Mouse (Mus musculus): ENCODE results near the gene Anks3.

Gene Anks3

GRCm38 (mm10) chr16:4963797-4964709 is at the start of gene Anks3:
Anks3 (minus strand) TSS chr16:4964205.
- DNase-seq = peak; percentile 98

DNA sequence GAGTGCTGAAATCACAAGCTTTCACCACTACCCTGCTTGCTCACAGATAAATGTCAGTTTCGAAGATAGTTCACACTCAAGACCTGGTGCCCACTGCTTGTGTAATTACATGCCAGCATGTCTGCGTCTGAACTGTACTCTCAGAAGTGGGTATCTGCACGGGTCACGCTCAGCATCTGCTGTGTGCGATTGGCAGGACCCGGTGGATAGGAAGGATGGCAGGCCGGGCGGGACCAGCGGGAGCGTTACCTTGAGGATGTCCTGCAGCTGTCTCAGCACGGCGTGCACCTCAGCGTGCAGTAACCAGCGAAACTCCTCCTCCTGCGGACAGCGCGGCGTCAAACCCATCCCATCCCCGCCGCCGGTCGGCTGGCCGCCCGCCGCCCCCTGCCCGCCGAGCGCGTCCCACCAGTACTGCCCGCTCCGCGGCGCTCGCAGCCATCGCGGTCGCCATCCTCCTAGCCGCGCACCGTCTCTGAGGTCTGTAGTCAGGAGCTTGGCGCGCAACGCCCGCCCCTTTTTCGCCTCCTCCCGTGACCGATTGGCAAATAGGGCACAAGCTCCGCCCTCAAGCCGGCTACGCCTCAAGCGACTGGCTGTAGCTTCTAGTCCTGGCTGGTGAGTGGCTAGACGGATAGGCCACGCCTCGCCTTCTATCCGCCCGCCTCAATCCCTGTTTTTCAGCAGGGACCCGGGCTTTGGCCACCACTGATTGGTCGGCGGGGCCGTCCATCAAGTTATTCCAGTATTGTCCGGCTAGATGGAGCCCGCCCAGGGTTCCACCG is 49.2 kb upstream of the Anks3 start, which contains the start of gene Rogdi:
Gene Rogdi (minus strand): TSS at position 500 of the 785 bp plus-strand sequence.
- peak; percentile 100 for DNase-seq

DNA sequence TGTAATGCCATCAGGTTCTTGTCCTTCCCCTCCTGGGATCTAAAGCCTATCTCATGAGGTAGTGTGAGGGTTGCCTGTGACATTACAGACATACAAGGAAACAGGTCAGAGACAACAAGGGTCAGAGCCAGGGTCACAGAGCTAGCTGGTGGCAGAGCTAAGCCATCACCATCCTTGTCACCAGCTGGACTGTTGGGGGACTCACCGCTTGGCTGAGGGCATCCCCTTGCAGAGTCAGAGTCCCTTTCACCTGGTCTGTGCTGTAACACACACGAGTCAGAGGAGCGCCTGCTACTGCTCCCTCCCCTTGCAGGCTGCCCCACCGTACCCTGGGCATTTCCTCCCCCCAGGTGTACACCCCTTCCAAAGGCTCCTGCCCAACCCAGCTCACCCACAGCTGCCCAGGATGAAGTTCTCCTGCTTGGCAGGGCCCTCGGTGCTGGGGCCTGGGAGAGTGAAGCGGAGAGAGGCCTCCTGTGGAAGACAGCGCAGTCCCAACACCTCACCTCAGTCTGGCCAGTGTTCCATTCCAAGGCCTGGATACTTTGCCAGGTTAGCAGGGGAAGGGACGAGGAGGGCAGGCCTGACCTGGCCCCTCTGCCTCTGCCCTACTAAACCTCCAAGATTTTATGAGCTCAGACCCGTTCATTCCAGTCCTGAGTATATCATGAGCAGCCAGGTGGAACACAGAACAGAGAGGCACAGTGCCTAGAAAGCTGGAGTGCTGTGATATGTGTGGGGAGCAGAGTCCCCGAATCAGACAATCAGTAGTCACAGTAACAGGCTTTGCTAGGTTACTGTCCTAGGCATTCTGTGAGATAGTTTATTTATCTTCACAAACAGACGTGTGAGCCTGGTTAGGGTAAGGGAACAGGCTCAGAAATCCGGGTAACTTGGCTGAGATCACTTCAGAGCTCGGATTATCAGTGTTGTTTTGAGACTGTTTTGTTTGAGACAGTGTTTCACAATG is 48.3 kb upstream of the Anks3 start:
- DNase-seq = no peak

DNA sequence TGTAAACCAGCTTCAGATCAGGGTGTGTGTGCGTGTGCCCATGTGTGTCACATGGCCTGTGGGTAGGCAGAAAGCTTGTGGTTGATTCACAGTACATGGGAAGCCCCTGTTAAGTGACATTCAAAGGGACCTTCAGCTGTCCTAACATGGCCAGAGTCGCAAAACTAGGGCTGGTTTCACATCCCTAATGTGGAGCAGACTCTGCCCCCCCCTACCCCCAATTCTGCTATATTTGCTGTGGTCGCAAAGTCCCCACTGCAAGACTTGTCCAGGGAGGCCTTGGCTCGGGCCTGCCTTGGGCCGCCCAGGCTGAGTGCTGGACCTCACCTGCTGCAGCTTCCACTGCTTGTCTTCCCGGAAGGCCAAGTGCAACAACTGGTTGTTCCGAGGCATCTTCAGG is 47.3 kb upstream of the Anks3 start:
- no peak for DNase-seq

DNA sequence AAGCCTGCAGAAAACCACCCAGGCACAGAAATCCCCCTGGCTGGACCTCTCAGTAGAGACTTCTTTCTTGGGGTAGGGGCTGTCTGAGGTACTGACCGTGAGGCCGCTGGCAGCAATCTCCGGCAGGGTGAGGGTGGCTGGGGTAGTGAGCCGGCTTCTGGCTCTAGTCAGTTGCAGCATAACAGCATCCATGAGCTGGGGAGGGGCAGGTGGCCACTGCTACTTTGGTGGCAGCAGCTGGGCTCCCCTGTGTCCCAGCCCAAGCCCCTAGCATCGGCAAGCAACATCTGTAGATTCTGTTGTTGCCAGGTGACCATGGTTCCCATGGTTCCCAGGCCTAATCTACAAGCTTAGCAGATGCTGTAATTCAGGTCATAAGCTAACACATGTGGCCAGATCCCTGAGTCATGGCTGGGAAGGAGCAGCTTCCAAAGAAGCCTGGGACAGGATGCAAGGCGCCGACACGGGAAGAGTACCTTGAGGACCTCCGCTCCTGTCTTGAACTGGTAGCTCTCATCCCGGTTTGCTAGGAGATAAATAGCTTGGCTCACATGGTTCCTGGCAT is 46.4 kb upstream of the Anks3 start:
- peak; percentile 22 for DNase-seq

DNA sequence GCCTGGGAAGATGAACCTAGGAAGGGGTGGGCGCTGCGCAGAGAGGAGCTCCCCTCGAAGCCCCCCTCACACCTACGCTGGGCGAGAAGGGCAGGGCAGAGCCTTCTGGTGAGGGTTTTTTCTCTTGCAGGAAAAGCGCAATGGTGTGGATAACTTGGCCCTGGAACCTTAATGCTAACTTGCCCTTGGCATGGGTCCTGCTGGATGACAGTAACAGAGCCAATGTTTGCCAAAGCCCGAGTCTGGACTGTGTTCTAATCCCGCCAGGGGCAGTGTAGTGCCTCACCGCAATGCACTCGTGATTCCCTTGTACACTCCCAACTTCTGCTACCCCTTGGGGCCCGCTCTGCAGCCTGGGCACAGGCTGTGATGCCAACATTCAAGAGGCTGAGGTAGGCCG is 44.1 kb upstream of the Anks3 start:
- no peak for DNase-seq

DNA sequence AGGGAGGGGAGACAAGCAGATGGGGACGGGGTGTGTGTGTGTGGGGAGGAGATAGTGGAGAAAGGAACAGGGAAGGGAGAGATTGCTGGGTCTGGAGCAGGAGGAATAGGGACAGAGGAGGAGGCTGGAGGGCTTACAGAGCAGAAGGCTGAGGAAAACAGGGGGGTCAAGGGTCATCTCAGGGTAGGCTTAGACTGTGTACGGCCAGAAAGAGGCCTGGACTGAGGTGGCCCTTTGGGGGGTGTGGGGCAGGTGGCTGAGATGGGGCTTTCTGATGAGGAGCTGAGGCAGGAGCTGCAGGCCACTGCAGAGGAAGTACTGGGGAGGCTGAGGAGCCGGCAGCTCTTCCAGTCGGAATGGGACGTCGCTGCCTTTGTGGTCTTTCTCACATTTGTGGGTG is 43.5 kb upstream of the Anks3 start:
- DNase-seq = peak; percentile 6

- no peak for DNase-seq
Measured at GRCm38 (mm10) chr16:5007067-5007466, 43.1 kb upstream of the Anks3 start, which contains the start of gene Smim22. Smim22 (plus strand) TSS chr16:5007288.

- DNase-seq = no peak
Measured at GRCm38 (mm10) chr16:5000611-5001010, 36.6 kb upstream of the Anks3 start.

DNA sequence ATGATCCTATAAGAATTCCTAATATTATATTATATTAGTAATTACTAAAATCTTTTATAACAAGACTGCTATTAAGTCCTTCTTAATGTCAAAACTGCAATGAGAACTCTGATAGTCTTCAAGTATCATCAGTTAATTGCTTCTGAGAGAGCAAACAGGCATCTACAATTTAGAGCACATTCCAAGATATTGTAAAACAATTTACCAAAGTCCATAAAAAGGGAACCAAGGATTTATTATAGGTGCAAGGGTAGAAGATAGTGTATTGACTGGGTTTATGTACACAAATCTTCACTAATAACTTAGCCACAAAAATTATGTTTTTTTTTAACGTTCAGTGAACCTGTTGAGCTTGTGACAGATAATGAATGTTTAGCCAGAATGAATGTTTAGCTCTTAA is 35.0 kb upstream of the Anks3 start:
- no peak for DNase-seq

GRCm38 (mm10) chr16:4997553-4997952 is 33.5 kb upstream of the Anks3 start, which contains the start of gene Sept12:
Sept12 (minus strand) TSS chr16:4997852.
- no peak for DNase-seq

GRCm38 (mm10) chr16:4993276-4993675 is 29.3 kb upstream of the Anks3 start:
- DNase-seq = no peak

DNA sequence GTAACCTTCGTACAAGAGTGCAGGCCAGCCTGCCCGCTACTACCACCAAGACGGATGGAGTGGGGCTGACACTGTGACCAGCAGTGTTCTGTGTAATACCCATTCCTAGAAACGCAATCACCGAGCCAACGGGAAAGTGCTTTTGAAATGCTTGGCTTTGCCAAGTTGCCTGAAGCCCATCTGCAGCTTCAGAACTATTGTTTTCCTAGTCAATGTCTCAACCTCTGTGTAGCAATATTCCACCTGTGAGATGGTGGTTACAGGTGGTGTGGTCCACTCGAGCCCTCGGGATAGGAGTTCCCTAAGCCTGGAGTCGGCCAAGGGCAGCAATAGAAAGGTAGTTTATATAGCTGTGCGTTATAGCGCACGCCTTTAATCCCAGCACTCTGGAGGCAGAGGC is 20.7 kb upstream of the Anks3 start:
- no peak for DNase-seq

- DNase-seq = peak; percentile 45
Measured at GRCm38 (mm10) chr16:4979755-4980380, 15.9 kb upstream of the Anks3 start.

DNA sequence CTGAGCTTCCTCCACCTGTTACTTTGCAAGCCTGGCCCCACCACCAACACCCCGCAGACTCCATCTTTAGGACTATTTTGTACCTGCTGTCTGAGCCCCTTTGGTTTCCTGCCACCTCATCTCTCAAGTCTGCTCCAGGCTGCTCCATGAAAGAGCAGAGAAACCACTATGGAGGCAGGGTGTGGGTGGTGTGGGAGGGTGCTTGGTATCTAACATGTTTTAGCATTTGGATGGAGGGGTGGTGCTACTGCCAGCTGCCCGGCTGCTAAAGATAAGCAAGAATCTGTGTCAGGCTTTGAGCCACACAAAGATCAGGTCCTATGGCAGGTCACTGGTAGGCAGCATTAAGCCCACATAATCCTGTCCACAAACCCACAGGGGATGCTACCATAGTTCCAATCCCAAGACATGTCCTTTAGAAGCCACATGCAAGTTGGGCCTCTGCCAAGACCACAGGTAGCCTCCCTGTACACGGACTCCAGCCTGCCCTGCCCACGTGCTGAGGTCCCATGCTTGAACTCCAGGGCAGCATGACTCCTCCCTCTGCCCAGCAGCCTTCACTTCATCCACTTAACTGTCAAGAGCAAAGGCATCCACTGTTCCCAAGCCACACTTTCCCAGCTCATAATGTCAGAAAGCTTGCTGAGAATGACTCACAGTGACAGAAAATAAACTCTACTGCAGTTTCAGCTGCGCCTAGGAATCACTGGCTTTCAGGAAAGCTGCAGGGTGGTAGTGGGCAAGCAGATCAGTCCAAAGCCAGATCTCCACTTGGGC is 14.5 kb upstream of the Anks3 start:
- no peak for DNase-seq

DNA sequence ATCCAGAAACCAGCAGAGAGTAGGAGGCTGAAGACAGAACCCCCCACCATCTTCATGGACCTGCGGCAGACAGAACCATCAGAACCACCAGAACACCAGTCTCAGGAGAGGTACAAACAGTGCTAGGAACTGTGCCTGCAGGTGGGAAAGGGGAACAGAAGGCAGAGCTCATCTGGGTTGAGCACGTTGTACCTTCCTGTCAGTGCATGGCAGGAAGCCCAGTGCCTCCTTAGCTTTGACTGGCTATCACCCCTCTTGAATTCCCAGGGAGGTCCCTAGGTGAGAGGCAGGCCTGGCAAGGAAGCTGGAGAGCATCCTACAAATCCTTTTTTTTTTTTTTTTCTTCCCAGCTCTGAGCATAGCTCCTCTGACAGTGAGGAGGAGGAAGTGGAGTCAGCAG is 12.2 kb upstream of the Anks3 start:
- no peak for DNase-seq

- no peak for DNase-seq
Measured at GRCm38 (mm10) chr16:4974521-4974920, 10.5 kb upstream of the Anks3 start.

- no peak for DNase-seq
Measured at GRCm38 (mm10) chr16:4971626-4972025, 7.6 kb upstream of the Anks3 start.

DNA sequence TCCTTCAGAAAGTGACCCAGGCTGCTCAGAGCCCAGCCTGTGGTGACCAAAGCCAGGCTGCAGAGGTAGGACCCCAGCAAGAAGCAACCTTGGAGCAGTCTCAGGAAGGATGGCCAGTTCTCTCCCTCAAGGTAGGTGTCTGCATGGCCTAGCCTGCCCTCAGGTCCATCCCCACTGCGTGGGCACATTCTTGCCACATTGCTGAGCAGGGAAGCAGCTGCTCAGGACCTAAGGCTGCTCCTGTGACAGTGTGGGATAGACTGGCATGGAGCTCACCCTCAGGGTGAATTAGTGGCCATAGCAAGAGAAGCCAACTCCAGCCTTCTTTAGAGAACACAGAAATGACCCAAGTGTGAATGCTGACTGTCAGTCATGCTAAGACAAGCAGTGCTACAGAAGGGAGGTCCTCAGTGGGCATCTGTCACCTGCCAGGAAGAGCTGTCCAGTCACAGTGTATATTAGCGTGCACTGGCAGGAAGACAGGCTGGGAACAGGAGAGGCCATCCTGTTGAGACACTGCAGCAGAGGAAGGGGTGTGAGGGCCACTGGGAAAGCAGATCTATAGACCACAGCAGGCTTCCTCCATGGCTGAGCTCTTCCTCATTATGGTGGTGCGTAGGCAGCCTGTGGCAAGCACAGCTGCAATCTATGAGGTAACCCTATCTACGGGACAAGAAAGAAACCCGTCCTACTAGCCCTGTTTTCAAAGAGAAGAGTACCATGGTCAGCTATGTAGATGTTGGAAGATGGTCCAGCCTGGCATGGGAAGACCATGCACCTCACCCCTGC is 5.2 kb upstream of the Anks3 start:
- no peak for DNase-seq

DNA sequence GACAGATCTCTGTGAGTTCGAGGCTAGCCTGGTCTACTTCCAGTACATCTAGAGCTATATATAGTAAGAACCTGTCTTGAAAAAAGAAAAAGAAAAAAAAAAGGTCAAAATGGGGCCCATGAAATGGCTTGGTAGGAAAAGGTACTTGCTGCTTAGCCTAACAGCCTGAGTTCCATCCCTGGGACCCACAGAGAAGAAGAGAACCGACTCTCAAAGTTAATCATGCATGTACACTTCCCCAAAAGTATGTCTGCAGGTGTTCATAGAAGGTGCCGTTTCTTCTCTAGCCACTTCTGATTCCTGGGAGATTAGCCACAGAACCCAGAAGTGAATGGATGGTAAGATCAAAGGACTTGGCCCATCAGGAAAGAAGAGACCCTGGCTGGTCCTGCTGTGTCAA is 4.4 kb upstream of the Anks3 start:
- no peak for DNase-seq
